Mouse (Mus musculus) WW6 (cell line): Measurements from ENCODE around the gene Slc4a4.

Experiments used
- DNase-seq: peaks from one replicate; pipeline ENCODE4 v3.0.0-alpha.2; 2013; ENCODE audit warnings: low read depth, low spot score

The Slc4a4 gene

GRCm38 (mm10) chr5:88999793-89000192, 113.2 kb downstream of the Slc4a4 start:
- no peak for DNase-seq

- DNase-seq: no peak
These were observed 114.0 kb downstream of the Slc4a4 start for GRCm38 (mm10) chr5:89000598-89000997.

DNA sequence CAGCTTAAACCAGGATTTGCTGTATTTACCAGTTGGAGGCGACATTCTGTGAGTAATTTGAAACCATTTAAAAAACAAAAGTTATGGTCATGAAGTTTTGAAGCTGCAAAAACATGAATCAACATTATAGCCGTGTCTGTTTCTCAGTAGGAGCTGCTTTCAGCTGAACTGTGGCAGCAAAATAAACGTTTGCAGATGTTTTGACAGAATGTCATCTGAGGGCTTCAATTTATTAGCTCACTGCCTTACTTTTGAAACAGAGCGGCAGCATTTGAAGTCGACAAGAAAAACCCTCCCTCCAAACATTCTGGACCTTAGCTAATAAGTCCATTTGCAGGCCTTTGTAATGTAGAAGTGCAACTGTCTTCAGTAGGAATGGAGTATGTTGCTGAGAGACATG, 123.5 kb downstream of the Slc4a4 start:
- no peak for DNase-seq

- DNase-seq: no peak
These were observed 125.8 kb downstream of the Slc4a4 start for GRCm38 (mm10) chr5:89012456-89012855.

GRCm38 (mm10) chr5:89014782-89015181, 128.2 kb downstream of the Slc4a4 start:
- no peak for DNase-seq

DNA sequence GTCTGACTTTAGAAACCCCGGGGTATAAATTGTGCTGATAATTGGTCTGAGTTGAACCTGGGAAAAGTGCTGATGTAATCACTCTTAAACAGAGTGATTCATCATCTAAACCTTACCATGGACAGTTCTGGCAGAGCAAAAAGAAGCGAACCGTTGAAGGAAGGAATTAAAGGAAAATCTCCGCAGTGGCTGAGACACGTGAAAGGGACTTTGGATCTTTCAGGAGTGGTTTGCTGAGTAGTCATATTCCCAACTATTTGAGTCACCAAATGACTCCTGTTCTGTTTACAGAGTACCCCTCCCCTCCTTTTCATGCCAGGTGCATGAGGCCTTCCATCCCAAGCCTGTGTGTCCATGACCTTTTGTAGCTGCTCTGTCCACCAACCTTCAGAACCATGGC, 129.3 kb downstream of the Slc4a4 start:
- no peak for DNase-seq

- DNase-seq: no peak
These were observed 131.9 kb downstream of the Slc4a4 start for GRCm38 (mm10) chr5:89018537-89018936.

- no peak for DNase-seq
These were observed 137.8 kb downstream of the Slc4a4 start for GRCm38 (mm10) chr5:89024413-89024812.

GRCm38 (mm10) chr5:89027518-89028085, 141.0 kb downstream of the Slc4a4 start:
- DNase-seq: no peak

DNA sequence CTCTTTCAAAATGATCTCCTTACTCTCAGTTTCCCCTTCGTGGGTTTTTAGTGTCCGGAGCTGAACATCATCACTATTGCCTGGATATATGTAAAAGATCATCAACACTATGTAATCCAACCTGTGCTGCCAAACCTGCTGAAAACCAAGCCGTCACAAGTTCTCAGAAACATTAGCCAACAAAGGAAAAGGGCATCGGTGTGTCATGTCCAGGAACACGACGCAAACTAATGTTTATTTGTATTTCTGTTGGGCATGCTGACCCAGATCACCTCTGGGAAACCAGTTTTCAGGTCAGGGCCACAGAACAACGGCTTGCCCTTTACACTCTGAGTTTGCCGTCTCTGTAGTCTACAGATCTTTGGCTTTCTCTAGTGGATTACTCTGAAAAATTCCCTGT, 146.0 kb downstream of the Slc4a4 start:
- no peak for DNase-seq

DNA sequence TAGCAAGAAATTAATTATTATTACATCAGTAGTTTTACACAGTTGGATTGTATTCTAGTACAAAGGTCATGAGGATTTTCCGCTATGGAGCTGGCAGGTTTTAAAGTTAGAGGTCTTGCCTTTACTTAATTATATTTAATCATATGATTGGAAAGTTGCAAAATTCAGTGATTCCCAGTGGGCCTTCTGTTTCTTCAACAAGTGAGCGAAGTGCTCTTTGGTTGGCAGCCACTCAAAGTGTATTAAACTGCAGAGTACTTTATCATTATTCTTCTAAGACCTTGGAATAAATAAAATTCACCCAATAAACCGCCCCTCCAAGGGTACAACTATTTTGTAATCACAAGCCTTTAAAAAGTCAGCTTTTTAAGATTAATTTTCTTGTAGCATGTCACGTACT, 146.6 kb downstream of the Slc4a4 start:
- DNase-seq: no peak

- DNase-seq: no peak
These were observed 149.5 kb downstream of the Slc4a4 start for GRCm38 (mm10) chr5:89036147-89036546.

GRCm38 (mm10) chr5:89040814-89041213, 154.2 kb downstream of the Slc4a4 start:
- no peak for DNase-seq

- DNase-seq: no peak
These were observed 157.2 kb downstream of the Slc4a4 start for GRCm38 (mm10) chr5:89043846-89044245.

GRCm38 (mm10) chr5:89044801-89045200, 158.2 kb downstream of the Slc4a4 start:
- DNase-seq: no peak

GRCm38 (mm10) chr5:89051577-89051976, 165.0 kb downstream of the Slc4a4 start:
- no peak for DNase-seq

DNA sequence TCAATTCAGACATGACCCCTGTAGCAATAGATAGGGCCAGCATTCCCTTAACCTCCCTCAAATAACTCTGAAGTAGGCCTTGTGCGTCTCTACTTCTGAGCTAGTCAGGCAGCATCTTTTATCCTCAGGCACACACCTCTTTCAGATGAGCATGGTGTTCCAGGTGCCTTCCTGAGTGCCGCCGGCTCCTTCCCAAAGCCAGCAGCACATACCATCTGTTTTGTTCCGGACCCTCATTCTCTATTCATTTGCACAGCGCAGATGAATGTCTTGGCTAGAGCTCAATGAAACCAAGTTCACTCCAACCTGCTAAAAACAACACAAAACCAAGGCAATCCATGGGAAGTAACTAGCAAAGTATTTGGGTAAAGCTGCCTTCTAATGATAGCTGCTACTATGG, 165.6 kb downstream of the Slc4a4 start:
- DNase-seq: no peak

DNA sequence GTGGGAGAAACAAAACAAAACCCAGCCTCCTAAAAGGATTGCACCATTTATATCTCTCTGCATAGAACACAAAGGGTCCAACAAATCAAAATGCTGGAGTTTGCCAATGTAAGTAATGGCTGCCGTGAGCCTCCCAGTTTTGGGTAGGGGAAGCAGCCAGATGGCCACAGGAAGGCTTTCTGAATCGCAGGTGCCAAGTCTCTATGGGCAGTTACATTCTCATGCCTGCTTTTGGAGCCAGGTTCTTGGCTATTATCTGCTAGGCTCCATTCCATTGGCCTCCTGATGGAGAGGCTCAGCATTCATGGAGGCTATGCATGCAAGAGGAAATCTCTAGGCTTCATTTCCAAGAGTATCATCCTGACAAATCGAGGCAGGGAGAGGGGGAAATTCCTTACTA, 169.0 kb downstream of the Slc4a4 start:
- no peak for DNase-seq

- DNase-seq: no peak
These were observed 169.8 kb downstream of the Slc4a4 start for GRCm38 (mm10) chr5:89056370-89056769.

GRCm38 (mm10) chr5:89061097-89061496, 174.5 kb downstream of the Slc4a4 start:
- DNase-seq: no peak

DNA sequence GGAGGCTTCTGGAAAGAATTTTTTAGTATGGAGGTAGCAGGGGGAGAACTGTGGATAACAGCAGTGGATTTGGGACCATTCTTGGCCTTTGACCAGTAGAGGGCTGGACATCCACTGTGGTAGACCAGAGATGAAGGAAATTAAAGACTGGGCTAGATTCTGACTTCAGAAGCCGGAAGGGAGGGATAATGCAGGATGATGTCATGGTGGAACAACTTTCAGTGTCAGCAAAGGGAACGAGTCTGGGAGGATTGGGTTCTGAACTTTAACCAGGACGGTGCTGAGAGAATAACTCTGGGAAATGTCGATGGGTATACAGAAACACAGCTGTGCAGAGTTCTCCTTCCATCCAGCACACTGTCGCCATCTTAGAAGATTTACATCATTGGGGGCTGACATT, 175.7 kb downstream of the Slc4a4 start:
- DNase-seq: no peak

- no peak for DNase-seq
These were observed 180.5 kb downstream of the Slc4a4 start for GRCm38 (mm10) chr5:89067111-89067510.

GRCm38 (mm10) chr5:89068072-89068471, 181.5 kb downstream of the Slc4a4 start:
- DNase-seq: no peak

GRCm38 (mm10) chr5:89070051-89070450, 183.4 kb downstream of the Slc4a4 start:
- DNase-seq: no peak
